Mouse (Mus musculus) embryonic fibroblast, embryonic 13.5 days (primary cell): ENCODE data around the gene Vmn1r115. TPM values are rescaled to one million over a fixed set of nuclear protein-coding genes. Genes with fewer than 3 reads are reported as not detected.
"Not testable (repeated sequence)": the region's sequence is repeated elsewhere in the genome, so short reads cannot be mapped to it uniquely, and the experiment has no call there.

ENCODE experiments used
- H3K27ac ChIP-seq: 2 replicates; pipeline ENCODE4 v1.5.1; 2012; ENCODE audit warnings: low read length, control low read depth, inconsistent platforms; ENCODE audit not compliant: insufficient read depth
- H3K4me1 ChIP-seq: 2 replicates; pipeline ENCODE4 v1.6.1; 2011; ENCODE audit warnings: low read length; ENCODE audit not compliant: control insufficient read depth, insufficient read depth
- H3K4me3 ChIP-seq: 2 replicates; pipeline ENCODE4 v1.5.1; 2011; ENCODE audit warnings: mild to moderate bottlenecking, control low read depth, low read length; ENCODE audit not compliant: insufficient read depth
- polyA plus RNA-seq: library from polyadenylated mRNA; stranded (reverse); fragments of >200 nt; gene quantifications from 2 replicates; pipeline ENCODE4 v1.2.4, GENCODE M21; 2011; ENCODE audit warnings: low read depth; ENCODE audit not compliant: missing spikeins, insufficient read length

The Vmn1r115 gene
- not detected in 2 replicates for polyA plus RNA-seq

GRCm38 (mm10) chr7:20844885-20845284 lies at the start of gene Vmn1r115:
TSS of gene Vmn1r115 (minus strand) at chr7:20844985.
- not testable (repeated sequence) for H3K4me3 ChIP-seq, H3K4me1 ChIP-seq, H3K27ac ChIP-seq

GRCm38 (mm10) chr7:20884021-20884420 lies 39.2 kb upstream of the Vmn1r115 start, which contains the start of gene Vmn1r117:
TSS of gene Vmn1r117 (minus strand) at chr7:20884121.
- H3K4me1 ChIP-seq, H3K4me3 ChIP-seq, H3K27ac ChIP-seq: not testable (repeated sequence)

GRCm38 (mm10) chr7:20871956-20872355 lies 27.2 kb upstream of the Vmn1r115 start, which contains the start of gene Vmn1r116:
TSS of gene Vmn1r116 (plus strand) at chr7:20872256.
- not testable (repeated sequence) for H3K4me1 ChIP-seq, H3K27ac ChIP-seq, H3K4me3 ChIP-seq

GRCm38 (mm10) chr7:20812086-20812485 lies 32.7 kb downstream of the Vmn1r115 start, which contains the start of gene Vmn1r114:
TSS of gene Vmn1r114 (minus strand) at chr7:20812186.
- H3K4me3 ChIP-seq, H3K4me1 ChIP-seq, H3K27ac ChIP-seq: not testable (repeated sequence)

Other genes with a start within 250 kb of the Vmn1r115 start
- not detected in 2 replicates for gene Gm4513, start 246.0 kb downstream of the Vmn1r115 start, polyA plus RNA-seq
- not detected in 2 replicates for gene Vmn1r107, start 176.1 kb downstream of the Vmn1r115 start, polyA plus RNA-seq
- gene Vmn1r111, start 141.8 kb downstream of the Vmn1r115 start, polyA plus RNA-seq: not detected in 2 replicates
- gene Gm10668, start 114.4 kb downstream of the Vmn1r115 start, polyA plus RNA-seq: not detected in 2 replicates
- not detected in 2 replicates for gene Vmn1r112, start 73.8 kb downstream of the Vmn1r115 start, polyA plus RNA-seq
- gene Vmn1r113, start 57.7 kb downstream of the Vmn1r115 start, polyA plus RNA-seq: not detected in 2 replicates
- gene Vmn1r114, start 32.8 kb downstream of the Vmn1r115 start, polyA plus RNA-seq: not detected in 2 replicates
- not detected in 2 replicates for gene Vmn1r116, start 27.3 kb upstream of the Vmn1r115 start, polyA plus RNA-seq
- not detected in 2 replicates for gene Vmn1r117, start 39.1 kb upstream of the Vmn1r115 start, polyA plus RNA-seq
- gene Vmn1r118, start 67.4 kb upstream of the Vmn1r115 start, polyA plus RNA-seq: not detected in 2 replicates
- not detected in 2 replicates for gene Vmn1r119, start 167.5 kb upstream of the Vmn1r115 start, polyA plus RNA-seq
- gene Vmn1r120, start 208.8 kb upstream of the Vmn1r115 start, polyA plus RNA-seq: not detected in 2 replicates